Mouse (Mus musculus) ZHBTc4 (cell line): ENCODE results near the gene Tsen54.

Experiments
- DNase-seq: peaks from one replicate; pipeline ENCODE4 v3.0.0-alpha.2; 2011; ENCODE audit warnings: low read depth, low spot score

Gene Tsen54

DNA sequence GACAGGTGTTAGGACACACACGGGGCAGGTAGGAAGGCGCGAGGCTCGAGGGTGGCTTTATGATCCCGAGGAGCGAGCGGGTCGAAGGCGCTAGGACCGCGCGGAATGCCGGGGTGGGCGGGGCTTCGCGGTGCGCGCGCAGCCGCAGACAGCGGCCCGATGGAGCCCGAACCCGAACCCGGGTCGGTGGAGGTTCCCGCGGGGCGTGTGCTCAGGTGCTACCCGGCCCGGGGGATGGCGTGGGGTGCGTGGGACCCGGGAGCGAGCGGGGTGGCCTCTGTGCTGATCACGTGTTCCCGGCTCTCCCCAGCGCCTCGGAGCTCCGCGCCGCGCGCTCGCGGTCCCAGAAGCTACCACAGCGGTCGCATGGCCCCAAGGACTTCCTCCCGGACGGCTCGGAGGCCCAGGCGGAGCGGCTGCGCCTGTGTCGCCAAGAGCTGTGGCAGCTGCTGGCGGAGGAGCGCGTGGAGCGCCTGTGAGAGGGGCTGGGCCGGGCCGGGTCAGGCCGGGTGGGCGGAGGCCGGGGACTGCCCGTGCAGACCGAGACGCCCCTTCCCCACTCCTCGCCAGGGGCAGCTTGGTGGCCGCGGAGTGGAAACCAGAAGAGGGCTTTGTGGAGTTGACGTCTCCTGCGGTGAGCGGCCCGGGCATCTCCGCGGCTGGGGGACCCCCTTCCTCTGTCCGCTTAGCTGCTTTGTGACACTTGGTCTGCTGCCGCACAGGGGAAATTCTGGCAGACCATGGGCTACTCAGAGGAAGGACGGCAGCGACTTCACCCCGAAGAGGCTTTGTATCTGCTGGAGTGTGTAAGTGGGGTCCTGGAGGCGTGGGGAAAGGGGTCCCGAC is at the start of gene Tsen54:
Gene Tsen54 (plus strand): TSS at position 120 of the 846 bp plus-strand sequence.
- peak; percentile 92 for DNase-seq

GRCm38 (mm10) chr11:115765103-115765606 is 49.4 kb upstream of the Tsen54 start, which contains the start of gene Tmem94:
Gene Tmem94 (plus strand): TSS chr11:115765433.
- DNase-seq = peak; percentile 98

GRCm38 (mm10) chr11:115765607-115766141 is 48.9 kb upstream of the Tsen54 start:
- no peak for DNase-seq

DNA sequence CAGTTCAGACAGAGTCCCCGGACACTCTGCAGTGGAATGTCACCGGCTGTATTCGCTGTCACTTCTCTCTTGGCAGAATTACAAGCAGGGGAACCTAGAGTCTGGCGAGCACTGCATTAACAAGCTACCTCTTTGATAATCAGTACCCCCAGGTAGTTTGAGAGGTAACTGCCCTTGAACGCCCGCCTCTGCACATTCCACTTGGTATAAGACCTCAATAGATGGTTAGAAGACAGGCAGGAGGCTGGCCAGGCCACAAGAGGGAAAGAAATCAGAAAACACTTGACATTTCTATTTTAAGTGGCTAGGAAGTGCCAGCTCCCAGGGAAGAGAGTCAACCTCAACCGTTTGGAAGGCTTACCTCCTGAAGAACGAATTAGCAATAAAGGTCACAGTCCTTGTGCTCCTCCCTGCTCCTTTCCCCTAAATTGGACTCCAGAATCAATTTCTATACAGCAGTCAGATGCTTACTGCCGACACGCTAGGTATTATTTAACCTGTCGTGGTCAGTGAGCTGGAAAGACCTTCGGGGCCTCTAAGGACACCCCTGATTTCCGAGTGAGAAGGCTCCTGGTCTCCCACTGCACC is 48.1 kb upstream of the Tsen54 start:
- no peak for DNase-seq

DNA sequence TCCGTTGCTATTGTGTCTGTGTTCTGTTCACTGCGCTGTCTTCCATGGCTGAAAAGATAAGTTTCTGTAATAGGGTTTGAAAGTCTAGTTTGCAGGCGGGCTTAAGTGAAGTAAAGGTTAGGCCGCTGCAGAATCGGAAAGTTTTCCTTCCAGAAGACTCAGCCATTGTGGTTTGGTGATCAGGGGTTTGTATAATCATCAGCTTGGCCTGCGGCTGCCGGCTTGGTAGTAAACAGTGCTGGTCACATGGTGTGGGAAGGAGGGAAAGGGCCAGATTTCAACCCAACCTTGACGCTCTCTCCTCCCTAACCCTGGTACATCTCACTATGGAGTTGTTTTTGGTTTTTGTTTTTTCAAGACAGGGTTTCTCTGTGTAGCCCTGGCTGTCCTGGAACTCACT is 47.5 kb upstream of the Tsen54 start:
- DNase-seq = no peak

DNA sequence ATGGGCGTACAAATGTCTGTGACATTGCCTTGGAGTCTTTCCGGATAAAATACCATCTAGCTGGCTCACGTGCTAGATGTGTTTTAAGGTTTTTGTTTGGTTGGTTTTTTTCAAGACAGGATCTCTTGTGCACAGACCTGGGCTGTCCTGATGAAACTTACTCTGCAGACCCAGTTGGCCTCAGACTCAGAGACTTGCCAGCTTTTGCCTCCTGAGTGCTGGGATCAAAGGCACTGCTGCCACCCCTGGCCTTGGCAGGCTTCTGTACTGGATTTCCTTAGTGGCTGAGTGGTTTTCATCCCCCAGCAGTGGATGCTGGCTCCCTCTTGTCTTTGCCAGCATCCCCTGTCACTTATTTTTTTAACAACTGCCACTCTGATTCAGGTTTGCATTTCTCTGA is 45.6 kb upstream of the Tsen54 start:
- DNase-seq = no peak

- no peak for DNase-seq
Measured at GRCm38 (mm10) chr11:115774653-115775052, 39.9 kb upstream of the Tsen54 start.

GRCm38 (mm10) chr11:115775821-115776665 is 38.5 kb upstream of the Tsen54 start:
- peak; percentile 48 for DNase-seq

DNA sequence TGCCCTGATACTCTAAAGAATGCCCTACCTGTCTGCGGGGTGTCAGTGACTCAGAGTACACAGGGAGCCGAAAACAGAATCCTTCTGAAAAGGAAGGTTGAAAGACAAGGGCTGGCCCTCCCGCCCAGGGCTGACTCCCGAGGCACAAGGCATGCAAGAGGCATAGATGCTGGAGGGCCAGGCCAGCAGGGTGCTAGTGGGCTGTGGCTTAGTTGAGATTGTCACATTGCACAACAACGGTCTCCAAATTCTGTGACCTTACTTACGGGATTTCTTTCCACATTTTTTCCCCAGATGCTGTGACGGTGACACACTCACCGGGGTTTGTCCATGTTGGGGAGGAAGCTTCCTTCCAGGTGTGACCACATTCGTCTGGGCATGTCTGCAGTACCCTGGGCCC is 37.6 kb upstream of the Tsen54 start:
- no peak for DNase-seq

DNA sequence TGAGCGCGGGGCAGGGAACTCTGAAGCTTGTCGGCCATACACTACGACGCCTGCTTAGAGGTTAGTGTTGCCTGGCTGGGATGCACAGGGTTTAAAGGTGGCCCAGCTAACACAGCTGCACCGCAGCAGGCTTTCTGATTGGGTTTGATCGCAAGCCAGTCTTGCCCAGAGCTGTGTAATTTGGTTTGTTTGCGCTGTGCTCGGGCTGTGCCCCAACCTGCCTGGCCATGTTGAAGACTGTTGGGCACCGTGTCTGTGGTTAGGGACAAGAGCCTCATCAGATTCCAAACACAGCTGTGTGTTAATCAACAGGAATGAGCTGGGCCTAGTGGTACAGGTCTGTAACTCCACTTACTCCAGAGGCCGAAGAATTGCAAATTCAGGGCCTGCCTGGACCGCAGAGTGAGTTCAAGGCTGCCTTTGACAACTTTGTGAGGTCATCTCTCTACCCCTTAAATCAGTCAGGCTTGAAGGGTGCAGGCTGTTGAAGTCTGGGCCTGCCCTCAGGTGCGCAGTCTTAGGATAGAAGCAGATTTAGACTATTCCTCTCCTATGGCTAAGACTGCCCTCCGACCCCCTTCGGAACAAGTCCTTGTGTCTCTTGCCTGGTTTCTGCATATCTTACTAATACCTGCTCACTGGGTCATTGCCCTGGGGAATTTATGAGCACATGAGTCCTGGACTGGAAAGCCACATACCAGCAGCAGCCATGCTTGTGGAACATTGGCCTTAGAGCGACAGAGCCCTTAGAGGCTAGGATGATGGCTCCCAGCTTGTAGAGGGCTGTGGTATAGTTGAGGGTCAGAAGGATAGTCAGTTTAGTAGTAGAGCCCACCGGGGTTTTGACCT is 36.8 kb upstream of the Tsen54 start:
- DNase-seq = no peak

DNA sequence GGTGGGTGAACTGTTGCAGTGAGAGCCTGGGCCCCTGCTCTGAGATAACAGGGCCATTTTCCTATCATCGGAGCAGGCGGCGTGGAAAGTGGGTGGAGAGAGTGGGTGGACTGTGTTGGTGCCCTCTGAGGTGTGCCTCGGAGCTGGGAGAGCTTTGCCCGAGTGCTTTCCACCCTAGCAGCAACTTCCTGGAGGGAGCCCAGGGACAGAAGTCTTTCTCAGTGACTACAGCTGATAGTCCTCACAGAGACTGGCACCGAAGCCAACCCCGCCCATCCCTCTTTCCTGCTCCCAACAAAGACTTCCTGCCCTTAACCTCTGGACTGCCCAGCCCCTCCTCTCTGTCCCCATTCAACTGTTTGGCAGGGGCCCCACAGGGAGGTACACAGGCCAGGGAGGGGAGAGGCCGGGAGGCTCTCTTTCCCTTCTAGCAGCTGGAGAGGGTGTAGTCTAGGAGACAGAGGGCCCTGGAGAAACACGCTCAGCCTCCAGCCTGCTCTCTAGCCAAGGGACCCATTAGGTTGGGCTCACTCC is 35.4 kb upstream of the Tsen54 start:
- peak; percentile 67 for DNase-seq

DNA sequence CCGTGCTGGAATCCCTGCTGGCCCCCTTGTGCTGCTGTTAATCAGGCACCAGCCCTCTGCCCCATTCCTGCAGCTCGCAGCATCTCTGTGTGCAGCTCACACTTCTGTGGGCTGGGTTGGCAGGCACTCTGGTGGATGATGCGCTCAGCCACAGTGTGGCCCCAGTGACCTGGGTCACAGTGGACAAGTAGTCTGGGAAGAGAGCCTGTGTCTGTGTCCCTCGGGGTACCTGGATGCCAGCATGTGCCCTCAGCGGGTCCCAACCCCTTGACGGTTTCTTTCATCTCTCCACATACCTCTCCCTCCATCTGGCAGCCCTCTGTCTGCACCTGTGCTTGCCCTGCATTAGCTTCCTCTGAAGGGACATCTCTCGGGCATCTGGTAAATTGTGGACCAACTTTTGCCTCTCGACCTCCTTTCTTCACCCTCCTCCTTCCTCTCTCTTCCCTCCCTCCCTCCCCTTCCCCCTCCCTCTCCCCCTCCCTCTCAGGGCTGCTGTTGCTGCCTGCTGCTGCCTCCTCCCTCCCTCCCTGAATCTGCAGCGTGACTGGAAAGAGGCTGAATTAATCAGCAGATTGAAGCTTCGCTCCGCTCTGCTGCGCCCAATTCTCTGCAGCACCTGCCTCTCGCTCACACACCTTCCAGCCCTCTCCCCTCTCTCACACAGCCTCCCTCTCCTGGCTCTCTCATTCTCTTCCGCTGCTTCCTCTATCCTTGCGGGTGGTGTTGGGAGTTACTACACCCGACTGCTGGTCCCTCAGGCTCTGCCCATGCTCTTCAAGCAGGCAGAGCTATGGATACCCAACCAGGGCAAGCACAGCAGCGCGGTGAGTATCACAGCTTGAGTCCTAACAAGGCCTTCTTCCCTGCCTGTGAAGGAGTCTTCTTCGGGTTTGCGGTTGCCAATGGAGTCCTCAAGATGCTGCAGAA is 34.1 kb upstream of the Tsen54 start:
- no peak for DNase-seq

GRCm38 (mm10) chr11:115786473-115786872 is 28.1 kb upstream of the Tsen54 start:
- no peak for DNase-seq

DNA sequence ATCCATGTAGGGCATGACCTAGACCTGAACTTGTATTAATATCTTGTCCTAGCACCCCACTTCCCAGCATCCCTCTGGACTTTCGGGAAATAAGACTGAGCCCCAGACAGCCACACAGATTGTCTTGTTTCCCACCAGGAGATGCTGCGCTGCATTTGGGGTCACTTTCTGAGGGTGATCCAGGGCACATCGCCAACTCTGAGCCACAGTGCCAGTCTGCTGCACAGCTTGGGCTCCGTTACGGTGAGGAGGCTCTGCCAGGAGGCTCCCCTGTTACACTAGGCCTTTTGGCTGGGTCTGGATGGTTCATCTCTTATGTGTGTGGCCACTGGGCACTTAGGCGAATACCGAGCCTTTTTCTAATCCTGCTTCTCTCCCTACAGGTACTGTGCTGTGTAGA is 24.7 kb upstream of the Tsen54 start:
- no peak for DNase-seq

DNA sequence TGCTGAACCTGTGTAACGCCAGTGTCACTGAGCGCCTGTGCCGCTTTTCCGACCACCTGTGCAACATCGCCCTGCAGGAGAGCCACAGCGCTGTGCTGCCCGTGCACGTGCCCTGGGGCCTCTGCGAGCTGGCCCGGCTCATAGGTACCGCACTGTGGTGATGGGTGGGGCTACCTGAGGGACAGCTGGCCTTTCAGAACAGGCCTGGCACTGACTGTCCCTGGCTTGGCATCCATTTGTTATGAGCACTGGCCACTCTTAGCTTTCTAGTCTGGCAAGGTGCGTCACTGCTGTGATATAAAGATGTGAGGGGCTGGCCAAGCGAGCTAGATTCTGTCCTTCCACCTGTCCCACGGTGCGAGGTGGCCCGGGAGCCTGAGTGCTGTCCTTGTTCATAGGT is 22.6 kb upstream of the Tsen54 start:
- DNase-seq = no peak

DNA sequence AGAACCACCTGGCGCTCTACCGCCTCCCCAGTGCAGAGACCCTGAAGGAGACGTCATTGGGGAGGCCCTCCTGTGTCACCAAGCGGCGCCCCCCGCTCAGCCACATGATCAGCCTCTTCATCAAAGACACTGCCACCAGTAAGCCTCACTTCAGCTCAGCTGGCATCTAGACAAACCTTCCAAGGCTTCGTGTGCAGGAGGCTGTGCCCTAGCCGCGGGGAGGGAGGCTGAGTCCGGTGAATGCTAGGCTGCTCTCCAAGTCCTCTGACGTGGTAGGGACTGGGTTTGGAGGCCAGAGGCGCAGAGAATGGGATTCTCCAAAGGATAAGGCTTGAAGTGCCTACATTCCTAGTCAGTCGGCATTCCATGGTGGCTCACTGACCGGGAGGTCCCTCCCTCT is 22.2 kb upstream of the Tsen54 start:
- no peak for DNase-seq

GRCm38 (mm10) chr11:115796898-115797297 is 17.6 kb upstream of the Tsen54 start:
- DNase-seq = no peak

GRCm38 (mm10) chr11:115797665-115798064 is 16.9 kb upstream of the Tsen54 start:
- DNase-seq = no peak

DNA sequence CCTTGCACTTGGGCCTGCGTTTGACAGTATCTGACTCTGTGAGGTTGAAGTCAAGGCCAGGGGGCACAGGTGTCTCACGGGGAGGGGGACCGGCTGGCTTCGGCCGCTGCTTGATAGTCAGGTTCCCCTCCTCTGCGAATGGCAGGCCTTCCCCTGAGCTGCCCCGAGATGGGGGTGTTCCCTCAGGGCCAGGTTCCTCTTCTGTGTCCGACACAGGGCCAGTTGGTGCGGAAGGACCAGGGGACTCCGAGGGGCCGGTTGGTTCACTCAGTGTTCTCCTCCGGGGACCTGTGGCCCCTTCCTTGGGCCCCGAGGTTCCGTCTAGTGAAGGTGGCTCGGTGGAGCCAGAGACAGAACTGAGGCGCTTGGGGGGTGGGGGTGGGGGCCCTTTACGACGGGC is 13.5 kb upstream of the Tsen54 start:
- no peak for DNase-seq
